Mouse (Mus musculus) CH12.LX (cell line): ENCODE data around the gene Cct7.

Source experiments
- CTCF ChIP-seq, 2 experiments: IDR thresholded peaks in 1 of 2; conservative IDR thresholded peaks in 1 of 2; 2 replicates each; pipeline ENCODE4 v1.5.1; 2011 to 2012; ENCODE audit warnings: low read depth in 2 of 2, low read length in 2 of 2, improper control_type of control experiment in 1 of 2, inconsistent platforms in 1 of 2, mild to moderate bottlenecking in 1 of 2, moderate library complexity in 1 of 2
- ELF1 ChIP-seq: IDR thresholded peaks from 2 replicates; pipeline ENCODE4 v1.6.1; 2014; ENCODE audit warnings: low read depth, mild to moderate bottlenecking, inconsistent platforms, low read length, improper control_type of control experiment
- EP300 ChIP-seq: IDR thresholded peaks from 2 replicates; pipeline ENCODE4 v1.6.1; 2011; ENCODE audit warnings: low read length, improper control_type of control experiment
- HCFC1 ChIP-seq: IDR thresholded peaks from 2 replicates; pipeline ENCODE4 v1.6.1; 2012; ENCODE audit warnings: low read depth, mild to moderate bottlenecking, inconsistent platforms, low read length, improper control_type of control experiment
- JUN ChIP-seq: IDR thresholded peaks from 2 replicates; pipeline ENCODE4 v1.6.1; 2011; ENCODE audit warnings: low read depth, mild to moderate bottlenecking, low read length, improper control_type of control experiment, moderate library complexity; ENCODE audit not compliant: insufficient read depth
- MAX ChIP-seq: IDR thresholded peaks from 2 replicates; pipeline ENCODE4 v1.6.1; 2011; ENCODE audit warnings: low read length, improper control_type of control experiment
- NELFE ChIP-seq: IDR thresholded peaks from 2 replicates; pipeline ENCODE4 v1.6.1; 2011; ENCODE audit warnings: low read depth, low read length, improper control_type of control experiment
- POLR2A ChIP-seq: IDR thresholded peaks from 2 replicates; pipeline ENCODE4 v1.6.1; 2011; ENCODE audit warnings: low read depth, mild to moderate bottlenecking, improper control_type of control experiment, low read length
- RAD21 ChIP-seq: IDR thresholded peaks from 2 replicates; pipeline ENCODE4 v1.6.1; 2011; ENCODE audit warnings: low read depth, mild to moderate bottlenecking, low read length, improper control_type of control experiment, moderate library complexity
- RCOR1 ChIP-seq: conservative IDR thresholded peaks from 2 replicates; pipeline ENCODE4 v1.6.1; 2012; ENCODE audit warnings: low read depth, mild to moderate bottlenecking, inconsistent platforms, low read length, improper control_type of control experiment
- UBTF ChIP-seq: IDR thresholded peaks from 2 replicates; pipeline ENCODE4 v1.6.1; 2012; ENCODE audit warnings: low read depth, mild to moderate bottlenecking, inconsistent platforms, low read length, improper control_type of control experiment, moderate library complexity
- USF1 ChIP-seq: IDR thresholded peaks from 2 replicates; pipeline ENCODE4 v1.6.1; 2014; ENCODE audit warnings: low read depth, mild to moderate bottlenecking, inconsistent platforms, low read length, improper control_type of control experiment

DNA sequence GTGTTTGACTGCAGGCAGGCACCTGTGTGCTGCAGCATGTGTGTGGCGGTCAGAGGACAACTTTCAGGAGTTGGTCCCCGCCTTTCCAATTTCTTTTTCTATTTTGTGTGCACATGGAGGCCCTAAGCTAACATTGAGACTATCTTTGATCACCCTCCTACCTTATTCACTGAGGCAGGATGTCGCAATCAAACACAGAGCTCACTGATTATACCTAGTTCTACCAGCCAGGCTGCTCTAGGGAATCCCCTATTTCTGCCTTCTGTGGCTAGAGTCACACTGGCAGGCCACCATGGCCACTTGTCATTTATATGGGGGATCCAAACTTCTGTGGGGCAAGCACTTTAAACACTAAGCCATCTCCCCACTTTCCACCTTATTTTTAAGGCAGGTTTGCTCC is 38.4 kb downstream of the Cct7 start:
- TF ChIP-seq ELF1 (no peak), CTCF (conservative IDR thresholded peaks at IDR 0.05 in 1 of 2, IDR thresholded peaks at IDR 0.05 in 1 of 2; ENCODE audit: low read depth in 2 of 2, low read length in 2 of 2) (no peak), HCFC1 (no peak), JUN (no peak), POLR2A (no peak), RCOR1 (no peak), USF1 (no peak), MAX (no peak), UBTF (no peak), RAD21 (no peak), EP300 (no peak), NELFE (no peak)
